Mouse (Mus musculus) midbrain, embryonic 14.5 days (tissue): Measurements from ENCODE around the gene Ubb. TPM values are rescaled to one million over a fixed set of nuclear protein-coding genes. Genes with fewer than 3 reads are reported as not detected.

ENCODE experiments used
- ATAC-seq: fragments of 200-750 bp; cut with Nextera tagmentation; 2 replicates; pipeline ENCODE4 v1.8.0; 2017; ENCODE audit warnings: moderate number of reproducible peaks, moderate library complexity; ENCODE audit not compliant: low FRiP score, low TSS enrichment
- DNase-seq: peaks from one replicate; pipeline ENCODE4 v3.0.0-alpha.2; 2015
- H3K27ac ChIP-seq: fragments of 300-500 bp; sonication (generic); replicated peaks from 2 replicates; pipeline ENCODE4 v1.5.1; 2014; ENCODE audit warnings: mild to moderate bottlenecking, low read depth, low read length, moderate library complexity
- H3K27me3 ChIP-seq: fragments of 300-500 bp; sonication (generic); 2 replicates; pipeline ENCODE4 v1.6.1; 2014; ENCODE audit warnings: low read length, control low read depth, mixed read lengths; ENCODE audit not compliant: control insufficient read depth, insufficient read depth
- H3K36me3 ChIP-seq: fragments of 300-500 bp; sonication (generic); 2 replicates; pipeline ENCODE4 v1.6.1; 2014; ENCODE audit warnings: low read length, control low read depth; ENCODE audit not compliant: control insufficient read depth, insufficient read depth
- H3K4me1 ChIP-seq: fragments of 300-500 bp; sonication (generic); 2 replicates; pipeline ENCODE4 v1.6.1; 2014; ENCODE audit warnings: mild to moderate bottlenecking, antibody characterized with exemption, low read length, control low read depth; ENCODE audit not compliant: control insufficient read depth, insufficient read depth
- H3K4me2 ChIP-seq: fragments of 300-500 bp; sonication (generic); 2 replicates; pipeline ENCODE4 v1.6.1; 2014; ENCODE audit warnings: mild to moderate bottlenecking, low read length, moderate library complexity
- H3K4me3 ChIP-seq: fragments of 300-500 bp; sonication (generic); replicated peaks from 2 replicates; pipeline ENCODE4 v1.5.1; 2014; ENCODE audit warnings: low read depth, low read length
- H3K9ac ChIP-seq: fragments of 300-500 bp; sonication (generic); replicated peaks from 2 replicates; pipeline ENCODE4 v1.6.1; 2014; ENCODE audit warnings: mild to moderate bottlenecking, low read length, moderate library complexity
- H3K9me3 ChIP-seq: fragments of 300-500 bp; sonication (generic); 2 replicates; pipeline ENCODE4 v1.6.1; 2016; ENCODE audit warnings: low read length, control low read depth, mixed read lengths; ENCODE audit not compliant: control insufficient read depth
- WGBS: fragments of 180-500 bp; shearing (Covaris S2); extraction: QIAGEN DNeasy Blood & Tissue Kit; methylation state at CpG from one replicate; pipeline ENCODE4 v1.1.7; 2014; 5-methylcytosine and 5-hydroxymethylcytosine counted together
- polyA plus RNA-seq: library from polyadenylated mRNA; unstranded; fragments of >200 nt; fragmentation: Nextera tagmentation; extraction: Ambion mirVana; gene quantifications from 2 replicates; pipeline ENCODE4 v1.2.1, GENCODE M21; 2014

Gene Ubb
- polyA plus RNA-seq, 1 experiment from 2014 or later: 4,878 TPM

- H3K9ac ChIP-seq: no peak overlapping the region
- no peaks in the 10 kb centered on the region for H3K36me3 ChIP-seq
- no peak overlapping the region for H3K4me2 ChIP-seq
- no peak for DNase-seq
- no peak for ATAC-seq
- no peak overlapping the region for H3K27ac ChIP-seq
- 86% methylated on average over 8 of the region's 8 CpGs for WGBS
- no peaks in the 10 kb centered on the region for H3K27me3 ChIP-seq
- H3K4me1 ChIP-seq: peaks cover 15% of the 10 kb centered on the region
- no peaks in the 10 kb centered on the region for H3K9me3 ChIP-seq
- no peak overlapping the region for H3K4me3 ChIP-seq
These were observed 9.4 kb upstream of the Ubb start for GRCm38 (mm10) chr11:62541581-62541980.

DNA sequence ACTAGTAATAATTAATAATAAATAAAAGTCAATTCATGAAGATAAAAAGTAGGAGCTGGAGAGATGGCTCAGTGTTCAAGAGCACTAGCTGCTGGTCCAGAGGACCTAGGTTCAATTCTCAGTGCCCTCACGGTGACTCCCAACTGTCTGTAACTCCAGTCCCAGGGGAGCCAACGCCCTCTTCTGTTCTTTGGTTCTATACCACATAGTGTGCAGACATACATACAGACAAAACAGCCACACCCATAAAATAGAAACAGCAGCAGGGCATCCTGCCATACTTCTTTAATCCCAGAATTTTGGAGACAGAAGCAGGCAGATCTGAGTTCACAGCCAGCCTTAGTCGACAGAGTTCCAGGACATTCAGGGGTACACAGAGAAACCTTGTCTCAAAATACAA, 7.0 kb upstream of the Ubb start:
- H3K4me2 ChIP-seq: no peak overlapping the region
- H3K36me3 ChIP-seq: no peaks in the 10 kb centered on the region
- no peak overlapping the region for H3K9ac ChIP-seq
- 0 out of 2 replicates have a peak, but pooled peaks cover 4% of the 10 kb centered on the region for H3K4me1 ChIP-seq
- 91% methylated on average over 3 of the region's 3 CpGs for WGBS
- no peak for DNase-seq
- H3K4me3 ChIP-seq: no peak overlapping the region
- no peak overlapping the region for H3K27ac ChIP-seq
- ATAC-seq: no peak
- no peaks in the 10 kb centered on the region for H3K27me3 ChIP-seq
- no peaks in the 10 kb centered on the region for H3K9me3 ChIP-seq

DNA sequence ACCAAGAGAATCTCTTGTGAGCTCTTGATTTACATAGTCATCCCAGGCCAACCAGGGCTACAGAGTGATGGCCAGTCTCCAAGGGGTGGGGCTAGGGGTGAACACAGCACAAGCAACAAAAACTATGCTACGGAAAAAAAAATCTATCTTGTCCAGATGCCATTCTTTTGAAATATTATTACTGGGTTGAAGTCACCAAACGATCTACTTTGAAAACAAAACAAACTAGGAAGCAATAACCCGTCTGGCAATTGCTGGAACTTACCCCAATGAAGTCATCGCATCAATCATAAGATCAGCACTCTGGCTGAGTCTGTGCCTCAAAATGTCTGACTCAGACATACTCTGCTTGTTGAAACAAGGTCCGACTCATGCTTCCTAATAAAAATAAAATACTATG, 1.2 kb upstream of the Ubb start:
- peak; percentile 69 for DNase-seq
- Histone ChIP-seq H3K36me3 (peaks cover 16% of the 10 kb centered on the region), H3K9ac (peak overlapping the region; percentile 95), H3K4me3 (peak overlapping the region; percentile 55), H3K4me1 (peaks cover 26% of the 10 kb centered on the region), H3K4me2 (peak overlapping the region; percentile 85), H3K27me3 (no peaks in the 10 kb centered on the region), H3K9me3 (no peaks in the 10 kb centered on the region), H3K27ac (peak overlapping the region; percentile 98)
- ATAC-seq: no peak
- WGBS: 20% methylated on average over 5 of the region's 5 CpGs

GRCm38 (mm10) chr11:62550227-62550685, 715 bp upstream of the Ubb start:
- no peaks in the 10 kb centered on the region for H3K27me3 ChIP-seq

DNA sequence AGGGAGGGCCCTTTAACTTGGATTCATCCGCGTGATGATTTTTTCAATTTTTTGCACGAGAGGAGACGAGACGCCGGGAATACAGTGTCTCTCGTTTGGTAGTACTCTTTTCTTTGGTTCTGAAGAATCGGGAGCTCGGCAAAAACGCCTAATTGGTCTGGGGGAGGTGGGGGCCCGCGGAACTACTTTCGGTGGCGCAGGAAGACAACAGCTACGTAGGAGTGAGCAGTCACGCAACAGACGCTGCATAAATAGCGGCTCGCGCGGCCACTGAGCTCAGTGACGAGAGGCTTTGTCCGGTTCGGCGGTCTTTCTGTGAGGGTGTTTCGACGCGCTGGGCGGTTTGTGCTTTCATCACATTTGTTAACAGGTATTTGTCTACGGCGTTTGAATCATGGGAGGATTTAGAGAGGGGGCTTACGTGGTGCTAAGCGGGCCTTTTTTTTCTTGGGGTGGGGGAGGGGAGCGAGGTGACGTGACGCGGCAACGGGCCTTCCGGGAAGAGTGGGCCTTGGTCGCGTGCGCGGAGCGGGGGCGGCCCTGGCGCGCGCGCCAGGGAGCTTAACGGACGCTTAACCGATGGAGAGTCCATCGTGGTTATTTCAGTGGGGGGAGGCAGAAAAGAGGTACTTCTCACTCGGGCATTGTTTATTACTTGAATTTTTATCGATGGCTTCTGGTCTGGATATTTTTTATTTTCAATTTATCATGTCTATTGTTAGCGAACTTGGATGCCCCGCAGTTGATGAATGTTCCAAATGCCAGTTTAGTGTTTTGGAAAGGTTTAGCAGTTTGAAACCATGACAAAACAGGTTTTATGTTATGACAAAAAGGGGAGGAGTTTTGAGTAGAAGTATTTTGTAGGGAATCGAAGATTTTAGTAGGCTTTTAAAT, 502 bp downstream of the Ubb start:
- peak; percentile 89 for ATAC-seq
- under 1% methylated on average over 58 of the region's 58 CpGs for WGBS
- H3K27ac ChIP-seq: peak overlapping the region; percentile 98
- DNase-seq: peak; percentile 96
- no peaks in the 10 kb centered on the region for H3K27me3 ChIP-seq
- peak overlapping the region; percentile 52 for H3K9ac ChIP-seq
- no peaks in the 10 kb centered on the region for H3K9me3 ChIP-seq
- peaks cover 40% of the 10 kb centered on the region for H3K4me1 ChIP-seq
- H3K36me3 ChIP-seq: peaks cover 22% of the 10 kb centered on the region
- H3K4me2 ChIP-seq: peak overlapping the region; percentile 85
- H3K4me3 ChIP-seq: peak overlapping the region; percentile 55

More at GRCm38 (mm10) chr11:62550227-62550685, 715 bp upstream of the Ubb start:
- H3K4me1 ChIP-seq: peaks cover 31% of the 10 kb centered on the region
- H3K4me3 ChIP-seq: peak overlapping the region; percentile 55
- peak; percentile 79 for DNase-seq
- peak overlapping the region; percentile 98 for H3K27ac ChIP-seq
- peaks cover 19% of the 10 kb centered on the region for H3K36me3 ChIP-seq
- peak overlapping the region; percentile 85 for H3K4me2 ChIP-seq
- ATAC-seq: no peak
- peak overlapping the region; percentile 95 for H3K9ac ChIP-seq
- WGBS: 4% methylated on average over 11 of the region's 11 CpGs
- no peaks in the 10 kb centered on the region for H3K9me3 ChIP-seq

- WGBS: 44% methylated on average over 1 of the region's 1 CpGs
- ATAC-seq: no peak
These were observed 2.2 kb downstream of the Ubb start for GRCm38 (mm10) chr11:62553186-62553585.

GRCm38 (mm10) chr11:62553633-62554032, 2.7 kb downstream of the Ubb start:
- WGBS: 77% methylated on average over 5 of the region's 5 CpGs
- ATAC-seq: no peak

More at GRCm38 (mm10) chr11:62553186-62553585, 2.2 kb downstream of the Ubb start:
- H3K36me3 ChIP-seq: peaks cover 22% of the 10 kb centered on the region
- peak overlapping the region; percentile 32; the same call in 1 of the 2 replicates for H3K9ac ChIP-seq
- no peak overlapping the region for H3K27ac ChIP-seq
- peak overlapping the region; percentile 98 for H3K4me2 ChIP-seq
- no peak for DNase-seq
- H3K4me1 ChIP-seq: peaks cover 40% of the 10 kb centered on the region
- H3K4me3 ChIP-seq: peak overlapping the region; percentile 48
- no peaks in the 10 kb centered on the region for H3K27me3 ChIP-seq
- H3K9me3 ChIP-seq: no peaks in the 10 kb centered on the region

DNA sequence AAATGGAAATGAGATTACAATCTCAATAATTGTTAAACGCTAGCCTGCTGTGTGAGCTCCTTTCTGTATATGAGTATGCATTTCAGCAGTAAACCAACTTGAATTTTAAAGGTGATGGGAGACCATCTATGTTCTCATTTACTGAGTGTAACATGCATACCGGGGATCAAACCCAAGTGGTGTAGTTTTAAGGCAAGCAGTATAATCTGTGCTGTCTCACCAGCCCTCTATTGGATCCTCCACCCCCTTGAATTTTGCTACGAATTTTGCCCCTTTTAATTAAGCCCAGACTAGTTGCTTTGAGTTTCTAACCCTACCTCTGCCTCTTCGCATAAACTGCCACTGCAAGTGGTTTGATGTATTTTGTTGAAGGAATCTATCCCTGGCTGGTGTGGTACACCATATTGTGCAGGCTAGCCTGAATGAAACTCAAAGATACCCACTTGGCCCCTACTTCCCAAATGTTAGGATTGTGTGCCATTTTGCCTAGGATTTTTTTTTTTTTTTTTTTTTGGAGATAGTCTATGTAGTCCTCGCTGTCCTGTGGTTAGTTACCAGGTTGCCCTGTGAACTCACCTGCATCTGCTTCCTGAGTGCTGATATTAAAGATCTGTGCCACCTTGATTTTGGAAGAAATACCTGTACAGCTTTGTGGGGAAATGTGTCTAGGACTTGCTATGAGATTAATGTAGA, 3.3 kb downstream of the Ubb start:
- H3K9me3 ChIP-seq: no peaks in the 10 kb centered on the region
- H3K27ac ChIP-seq: no peak overlapping the region
- H3K36me3 ChIP-seq: peaks cover 22% of the 10 kb centered on the region
- WGBS: 64% methylated on average over 5 of the region's 5 CpGs
- peaks cover 37% of the 10 kb centered on the region for H3K4me1 ChIP-seq
- H3K27me3 ChIP-seq: no peaks in the 10 kb centered on the region
- DNase-seq (no peak), ATAC-seq (no peak)
- H3K9ac ChIP-seq: peak overlapping the region; percentile 32
- peak overlapping the region; percentile 48 for H3K4me3 ChIP-seq
- peak overlapping the region; percentile 98 for H3K4me2 ChIP-seq

More at GRCm38 (mm10) chr11:62553633-62554032, 2.7 kb downstream of the Ubb start:
- peaks cover 22% of the 10 kb centered on the region for H3K36me3 ChIP-seq
- H3K27ac ChIP-seq: no peak overlapping the region
- H3K4me2 ChIP-seq: peak overlapping the region; percentile 98
- peak overlapping the region; percentile 48 for H3K4me3 ChIP-seq
- H3K4me1 ChIP-seq: peaks cover 40% of the 10 kb centered on the region
- H3K27me3 ChIP-seq: no peaks in the 10 kb centered on the region
- no peaks in the 10 kb centered on the region for H3K9me3 ChIP-seq
- DNase-seq: no peak
- peak overlapping the region; percentile 32 for H3K9ac ChIP-seq
